Mouse (Mus musculus) spleen, adult 2 months (tissue): ENCODE measurements around the gene Fdx1l.

ENCODE experiments used
- CTCF ChIP-seq: fragments of 200-500 bp; IDR thresholded peaks from 2 replicates; pipeline ENCODE4 v1.5.1; 2011; ENCODE audit warnings: mild to moderate bottlenecking, inconsistent platforms; ENCODE audit not compliant: insufficient read depth, insufficient read length, insufficient replicate concordance; ENCODE audit errors: extremely low read depth
- POLR2A ChIP-seq: fragments of 200-500 bp; IDR thresholded peaks from 2 replicates; pipeline ENCODE4 v1.6.1; 2011; ENCODE audit warnings: low read depth, low read length, inconsistent platforms

- TF ChIP-seq POLR2A (no peak), CTCF (no peak)
These were observed 2.2 kb upstream of the Fdx1l start for GRCm38 (mm10) chr9:21075625-21076024.
